Mouse (Mus musculus) midbrain, postnatal 0 days (tissue): ENCODE measurements around the gene Boc. TPM values are rescaled to one million over a fixed set of nuclear protein-coding genes. Genes with fewer than 3 reads are reported as not detected.

Experiments used
- ATAC-seq: fragments of 200-750 bp; cut with Nextera tagmentation; 2 replicates; pipeline ENCODE4 v1.8.0; 2017; ENCODE audit warnings: moderate number of reproducible peaks, mild to moderate bottlenecking, moderate TSS enrichment, moderate library complexity; ENCODE audit not compliant: low FRiP score
- DNase-seq: peaks from one replicate; pipeline ENCODE4 v3.0.0-alpha.2; 2015; ENCODE audit warnings: low spot score
- H3K27ac ChIP-seq: fragments of 300-500 bp; sonication (generic); 2 replicates; pipeline ENCODE4 v1.5.1; 2014; ENCODE audit warnings: low read depth, mild to moderate bottlenecking, low read length, mixed read lengths
- H3K27me3 ChIP-seq: fragments of 300-500 bp; sonication (generic); 2 replicates; pipeline ENCODE4 v1.6.1; 2014; ENCODE audit warnings: low read length, control low read depth, mixed read lengths; ENCODE audit not compliant: insufficient read depth
- H3K36me3 ChIP-seq: fragments of 300-500 bp; sonication (generic); 2 replicates; pipeline ENCODE4 v1.6.1; 2014; ENCODE audit warnings: low read length, control low read depth, mixed read lengths; ENCODE audit not compliant: insufficient read depth
- H3K4me1 ChIP-seq: fragments of 300-500 bp; sonication (generic); 2 replicates; pipeline ENCODE4 v1.6.1; 2014; ENCODE audit warnings: mild to moderate bottlenecking, control low read depth, antibody characterized with exemption, low read length, mixed read lengths; ENCODE audit not compliant: insufficient read depth
- H3K4me2 ChIP-seq: fragments of 300-500 bp; sonication (generic); 2 replicates; pipeline ENCODE4 v1.6.1; 2014; ENCODE audit warnings: low read depth, mild to moderate bottlenecking, low read length, mixed read lengths; ENCODE audit not compliant: poor library complexity, severe bottlenecking
- H3K4me3 ChIP-seq: fragments of 300-500 bp; sonication (generic); 2 replicates; pipeline ENCODE4 v1.5.1; 2014; ENCODE audit warnings: low read depth, mild to moderate bottlenecking, low read length, moderate library complexity
- H3K9ac ChIP-seq: fragments of 300-500 bp; sonication (generic); replicated peaks from 2 replicates; pipeline ENCODE4 v1.6.1; 2014; ENCODE audit warnings: mild to moderate bottlenecking, low read length, moderate library complexity, mixed read lengths; ENCODE audit not compliant: poor library complexity, severe bottlenecking
- H3K9me3 ChIP-seq: fragments of 300-500 bp; sonication (generic); 2 replicates; pipeline ENCODE4 v1.6.1; 2016; ENCODE audit warnings: low read length, control low read depth
- CTCF ChIP-seq: IDR thresholded peaks from 2 replicates; pipeline ENCODE4 v1.5.1; 2016; ENCODE audit warnings: antibody characterized with exemption, mild to moderate bottlenecking
- WGBS: fragments of 180-500 bp; shearing (Covaris S2); extraction: QIAGEN DNeasy Blood & Tissue Kit; methylation state at CpG from one replicate; pipeline ENCODE4 v1.1.7; 2014; 5-methylcytosine and 5-hydroxymethylcytosine counted together
- polyA plus RNA-seq: library from polyadenylated mRNA; unstranded; fragments of >200 nt; fragmentation: Nextera tagmentation; extraction: Ambion mirVana; gene quantifications from 2 replicates; pipeline ENCODE4 v1.2.1, GENCODE M21; 2015
- total RNA-seq: library from RNA; depleted of rRNA; stranded (reverse); fragments of >200 nt; gene quantifications from 2 replicates; pipeline ENCODE4 v1.2.3, GENCODE M21; 2014

Gene Boc
- total and polyA plus RNA-seq, 2 experiments from 2014 or later = 2.7 to 24.9 TPM

DNA sequence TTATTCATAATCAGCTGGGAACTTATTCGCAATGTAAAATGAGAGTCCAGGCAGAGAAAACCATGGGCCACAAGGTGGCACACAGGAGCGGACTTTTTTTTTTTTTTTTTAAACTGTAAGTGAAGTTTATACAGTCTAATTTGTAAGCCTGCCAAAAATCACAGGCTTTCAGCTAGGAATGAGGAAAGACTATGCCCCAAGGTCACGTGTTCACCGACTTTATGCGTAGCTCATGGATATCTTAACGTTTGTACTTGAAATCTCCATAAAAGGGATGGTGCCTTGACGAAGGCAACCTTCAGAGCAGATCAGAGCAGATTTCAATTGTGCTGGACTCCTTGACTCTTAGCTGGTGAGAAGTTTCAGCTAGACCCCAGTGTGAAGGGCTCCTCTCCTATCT, 78.1 kb downstream of the Boc start:
- DNase-seq (peak; percentile 66), ATAC-seq (no peak)

DNA sequence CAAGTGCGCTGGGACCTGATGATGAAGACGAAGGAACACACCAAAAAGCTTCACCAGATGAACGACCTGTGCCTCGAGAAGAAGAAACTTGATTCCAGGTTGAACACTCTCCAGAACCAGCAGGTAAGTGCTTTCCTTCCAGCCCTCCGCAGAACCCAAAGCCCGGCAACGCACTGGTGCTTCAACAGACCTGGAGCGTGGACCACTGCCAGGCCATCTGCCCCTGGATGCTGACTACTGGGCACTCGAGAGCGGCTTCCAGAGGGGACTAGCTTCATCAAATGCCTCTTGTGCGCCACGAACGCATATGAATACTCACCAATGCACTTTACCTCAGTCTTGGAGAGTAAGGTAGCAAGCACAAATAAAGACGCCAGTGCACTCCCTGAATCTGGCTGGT, 78.8 kb downstream of the Boc start:
- DNase-seq (peak; percentile 63), ATAC-seq (no peak)
- no peak for TF ChIP-seq CTCF
- no peak overlapping the region for H3K27ac ChIP-seq
- no peak overlapping the region for H3K9ac ChIP-seq
- H3K9me3 ChIP-seq = no peaks in the 10 kb centered on the region
- no peaks in the 10 kb centered on the region for H3K4me1 ChIP-seq
- H3K4me2 ChIP-seq = no peak overlapping the region
- no peaks in the 10 kb centered on the region for H3K36me3 ChIP-seq
- 89% methylated on average over 14 of the region's 14 CpGs for WGBS
- H3K4me3 ChIP-seq = no peak overlapping the region
- H3K27me3 ChIP-seq = no peaks in the 10 kb centered on the region

More for the DNA sequence above, 78.1 kb downstream of the Boc start:
- Histone ChIP-seq H3K4me2 (no peak overlapping the region), H3K36me3 (no peaks in the 10 kb centered on the region), H3K4me3 (no peak overlapping the region), H3K27ac (no peak overlapping the region), H3K4me1 (no peaks in the 10 kb centered on the region), H3K9me3 (no peaks in the 10 kb centered on the region), H3K9ac (no peak overlapping the region), H3K27me3 (no peaks in the 10 kb centered on the region)
- WGBS = 59% methylated on average over 7 of the region's 7 CpGs
- TF ChIP-seq CTCF = peak; percentile 69

DNA sequence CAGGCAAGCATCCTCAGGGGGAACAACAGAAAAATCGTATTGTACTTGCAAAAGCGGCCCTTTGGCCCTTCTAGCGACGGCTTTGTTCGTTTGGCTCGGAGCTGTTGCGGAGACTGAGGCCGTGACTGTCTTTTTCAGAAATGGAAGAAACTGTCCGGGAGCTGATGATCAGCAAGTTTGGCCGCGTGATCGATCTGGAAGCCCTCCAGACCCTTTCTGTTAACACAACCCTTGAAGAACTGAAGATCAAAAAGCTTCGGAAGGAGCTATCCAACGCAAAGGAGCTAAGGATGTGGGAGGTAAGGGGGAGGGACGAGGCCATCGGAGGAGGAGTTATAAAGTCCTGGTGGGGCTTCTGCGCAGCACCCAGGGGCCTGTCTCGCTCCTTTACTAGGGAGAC, 79.9 kb downstream of the Boc start:
- Histone ChIP-seq H3K36me3 (no peaks in the 10 kb centered on the region), H3K27me3 (no peaks in the 10 kb centered on the region), H3K4me1 (no peaks in the 10 kb centered on the region), H3K9me3 (no peaks in the 10 kb centered on the region), H3K4me2 (0 out of 2 replicates have a peak overlapping the region, but pooled peaks have one; percentile 20), H3K27ac (no peak overlapping the region), H3K4me3 (no peak overlapping the region), H3K9ac (no peak overlapping the region)
- 42% methylated on average over 18 of the region's 18 CpGs for WGBS
- DNase-seq (no peak), ATAC-seq (no peak)
- no peak for TF ChIP-seq CTCF

DNA sequence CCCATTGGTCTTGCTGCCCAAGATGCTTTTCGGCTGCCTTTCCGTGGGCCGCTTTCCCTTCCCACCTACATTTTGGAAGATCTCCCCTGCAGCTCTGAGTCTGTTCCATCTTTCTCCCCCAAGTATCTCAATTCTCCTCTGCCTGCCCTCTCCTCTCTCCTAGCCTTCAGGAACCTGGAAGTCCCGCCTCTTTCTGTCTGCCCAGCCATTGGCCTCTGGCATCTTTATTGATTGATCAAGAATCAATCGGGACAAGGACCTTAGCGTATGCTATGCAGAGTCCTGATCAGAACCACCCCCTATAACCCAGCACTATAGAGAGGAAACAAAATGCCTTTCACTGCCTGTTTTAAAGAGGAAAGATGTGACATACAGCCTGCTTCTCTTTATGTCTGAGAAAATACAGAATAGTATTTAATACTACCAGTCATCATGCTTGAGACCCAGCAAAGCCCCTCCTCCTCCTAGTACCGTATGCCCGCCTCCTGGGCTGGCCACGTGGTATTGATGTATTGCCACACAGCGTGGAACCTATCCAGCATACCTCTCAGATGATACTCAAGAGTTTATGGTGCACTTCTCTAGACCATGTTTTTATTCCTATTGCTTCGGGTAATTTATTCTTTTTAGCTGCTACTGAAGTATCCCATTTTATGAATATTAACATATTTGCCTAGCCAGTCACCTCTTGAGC, 82.9 kb downstream of the Boc start:
- H3K4me1 ChIP-seq = no peaks in the 10 kb centered on the region
- H3K9ac ChIP-seq = no peak overlapping the region
- no peak for DNase-seq
- ATAC-seq = no peak
- WGBS = 94% methylated on average over 11 of the region's 11 CpGs
- no peak overlapping the region for H3K4me3 ChIP-seq
- TF ChIP-seq CTCF = no peak
- H3K27me3 ChIP-seq = no peaks in the 10 kb centered on the region
- no peaks in the 10 kb centered on the region for H3K9me3 ChIP-seq
- H3K4me2 ChIP-seq = no peak overlapping the region
- H3K36me3 ChIP-seq = no peaks in the 10 kb centered on the region
- H3K27ac ChIP-seq = no peak overlapping the region

DNA sequence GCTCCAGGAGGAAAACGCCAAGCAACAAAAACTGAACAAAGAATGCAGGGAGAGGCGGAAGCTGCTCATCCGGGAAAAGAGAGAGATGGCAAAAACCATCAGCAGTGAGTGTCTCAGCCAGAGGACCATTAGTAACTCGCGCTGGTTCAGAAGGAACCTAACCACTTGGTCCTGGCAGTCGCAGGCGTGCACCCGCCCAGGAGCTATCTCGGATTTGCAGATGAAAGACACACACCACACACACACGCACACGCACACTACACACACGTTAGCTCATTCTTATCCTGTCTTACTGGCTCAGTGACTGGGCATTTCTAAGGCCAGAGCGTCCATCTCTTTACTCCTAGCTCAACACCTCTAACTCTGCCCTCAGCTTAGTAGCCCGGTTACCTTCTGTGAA, 83.4 kb downstream of the Boc start:
- H3K36me3 ChIP-seq = no peaks in the 10 kb centered on the region
- 90% methylated on average over 14 of the region's 14 CpGs for WGBS
- no peaks in the 10 kb centered on the region for H3K4me1 ChIP-seq
- H3K9ac ChIP-seq = no peak overlapping the region
- ATAC-seq (no peak), DNase-seq (no peak)
- no peak overlapping the region for H3K27ac ChIP-seq
- no peaks in the 10 kb centered on the region for H3K27me3 ChIP-seq
- no peak for TF ChIP-seq CTCF
- H3K4me2 ChIP-seq = no peak overlapping the region
- no peak overlapping the region for H3K4me3 ChIP-seq
- no peaks in the 10 kb centered on the region for H3K9me3 ChIP-seq

DNA sequence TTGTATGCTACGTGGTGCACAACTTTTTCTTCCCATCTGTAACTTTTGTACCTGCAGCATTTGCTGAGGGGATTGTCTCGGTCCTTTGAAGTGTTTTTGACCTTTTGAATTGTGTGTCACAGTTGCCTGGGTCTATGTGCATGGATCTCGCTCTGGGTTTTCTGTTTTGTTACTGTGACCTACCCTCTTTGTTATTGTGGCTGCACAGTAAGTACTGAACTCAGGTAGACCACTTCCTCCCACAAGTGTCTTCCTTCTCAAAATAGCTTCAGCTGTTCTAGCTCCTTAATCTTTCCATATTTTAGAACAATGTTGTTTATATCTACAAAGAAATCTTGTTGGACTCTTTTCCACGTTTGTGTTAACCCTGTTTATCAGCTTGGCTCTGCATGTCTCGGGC, 97.8 kb downstream of the Boc start:
- H3K9me3 ChIP-seq = no peaks in the 10 kb centered on the region
- H3K27ac ChIP-seq = no peak overlapping the region
- H3K36me3 ChIP-seq = no peaks in the 10 kb centered on the region
- 85% methylated on average over 5 of the region's 5 CpGs for WGBS
- no peak overlapping the region for H3K4me3 ChIP-seq
- H3K4me1 ChIP-seq = no peaks in the 10 kb centered on the region
- DNase-seq (no peak), ATAC-seq (no peak)
- no peak overlapping the region for H3K9ac ChIP-seq
- no peaks in the 10 kb centered on the region for H3K27me3 ChIP-seq
- no peak for TF ChIP-seq CTCF
- H3K4me2 ChIP-seq = no peak overlapping the region
